Mouse (Mus musculus): ENCODE results near the gene Slc45a3.

DNA sequence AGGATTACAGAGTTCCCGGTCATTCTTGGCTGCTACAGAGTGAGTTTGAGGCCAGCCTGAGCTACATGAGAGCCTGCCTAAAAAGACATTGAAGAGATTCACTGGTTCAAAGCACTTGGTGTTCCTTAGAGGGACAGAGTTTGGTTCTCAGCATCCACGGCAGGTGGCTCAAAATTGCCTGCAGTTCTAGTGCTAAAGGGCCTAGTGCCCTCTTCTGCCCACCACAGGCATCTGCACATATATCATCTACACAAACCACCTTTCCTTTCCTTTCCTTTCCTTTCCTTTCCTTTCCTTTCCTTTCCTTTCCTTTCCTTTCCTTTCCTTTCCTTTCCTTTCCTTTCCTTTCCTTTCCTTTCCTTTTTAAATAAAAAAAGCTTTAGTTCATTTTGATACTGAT lies 67.8 kb downstream of the Slc45a3 start:
- TF ChIP-seq CTCF (IDR thresholded peaks at IDR 0.05; ENCODE audit: extremely low read depth, insufficient read depth, low read length) (peak; percentile 29), POLR2A (IDR thresholded peaks at IDR 0.05; ENCODE audit: extremely low read depth, insufficient read depth, low read length) (no peak)
